Mouse (Mus musculus): ENCODE results near the gene Kcnd2. TPM values are rescaled to one million over a fixed set of nuclear protein-coding genes. Genes with fewer than 3 reads are reported as not detected.

Gene Kcnd2
- total RNA-seq, 2 experiments from 2014 or later, result 95.3 to 101 TPM

DNA sequence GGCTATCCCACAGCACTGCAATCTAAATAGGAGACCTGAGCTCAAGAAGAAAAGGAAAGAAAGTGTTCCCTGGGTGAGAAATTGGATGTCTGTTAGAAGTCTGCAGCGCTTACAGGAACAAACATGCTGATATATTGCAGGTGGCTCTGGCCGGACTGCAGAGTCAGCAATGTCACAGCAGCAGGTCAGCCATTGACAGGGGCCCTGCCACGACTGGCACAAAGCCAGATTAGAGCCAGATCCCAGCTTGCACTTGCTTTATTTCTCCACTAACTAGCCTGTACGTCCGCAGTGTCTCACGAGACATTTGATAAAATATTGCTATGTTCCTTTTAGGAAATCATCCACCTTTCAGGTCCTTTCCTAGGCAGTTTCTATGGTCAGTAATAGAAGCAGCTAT lies 468.9 kb downstream of the Kcnd2 start:
- no peak for DNase-seq (ENCODE audit: low spot score in 2 of 2)

DNA sequence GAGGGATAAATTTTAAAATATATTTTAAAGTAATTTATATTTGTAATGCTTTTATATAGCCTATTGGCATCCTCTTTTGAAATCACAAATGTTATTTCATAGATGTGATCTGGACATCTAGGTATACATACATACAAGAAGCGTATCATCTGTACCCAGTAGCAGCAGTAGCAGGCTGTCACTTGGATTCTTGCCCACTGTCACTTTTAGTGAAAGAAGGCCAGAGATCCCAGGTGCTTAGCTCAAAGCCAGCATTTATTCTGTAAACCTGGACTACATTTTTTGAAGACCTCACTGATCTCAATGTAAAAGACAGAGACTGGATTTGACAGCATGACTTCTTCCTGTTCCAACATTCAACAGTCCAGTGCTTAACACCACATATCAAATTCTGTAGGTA lies 471.1 kb downstream of the Kcnd2 start:
- no peak for DNase-seq (ENCODE audit: low spot score in 2 of 2)

GRCm38 (mm10) chr6:21692861-21693350 lies 477.6 kb downstream of the Kcnd2 start:
- DNase-seq (ENCODE audit: low spot score in 2 of 2), result no peak

- DNase-seq (ENCODE audit: low spot score in 2 of 2), result no peak
Observed at GRCm38 (mm10) chr6:21697641-21698040, 482.3 kb downstream of the Kcnd2 start.

DNA sequence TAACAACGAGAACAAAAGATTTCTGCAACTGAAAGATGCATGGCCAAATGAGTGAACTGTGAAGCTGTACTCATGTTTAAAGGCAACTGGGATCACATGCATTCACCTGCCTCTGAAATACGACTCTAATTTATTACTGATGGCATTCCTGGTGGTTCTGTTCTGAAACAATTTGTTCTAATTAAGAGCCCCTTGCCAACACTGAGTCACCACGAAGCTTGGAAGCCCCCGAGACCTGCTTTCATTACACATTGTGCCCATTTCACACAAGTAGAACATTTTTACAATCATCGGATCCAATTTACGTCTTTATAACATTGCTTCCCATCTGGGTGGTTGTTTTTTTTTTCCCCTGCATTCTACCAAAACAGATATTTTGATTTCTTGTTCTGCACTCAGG lies 485.8 kb downstream of the Kcnd2 start:
- peak; percentile 17 to 71 for DNase-seq (ENCODE audit: low spot score in 2 of 2)

GRCm38 (mm10) chr6:21709228-21709627 lies 493.9 kb downstream of the Kcnd2 start:
- DNase-seq (ENCODE audit: low spot score in 2 of 2), result peak in 1 of 2 experiments; percentile 52

GRCm38 (mm10) chr6:21719121-21719520 lies 503.8 kb downstream of the Kcnd2 start:
- DNase-seq (ENCODE audit: low spot score in 2 of 2), result no peak

DNA sequence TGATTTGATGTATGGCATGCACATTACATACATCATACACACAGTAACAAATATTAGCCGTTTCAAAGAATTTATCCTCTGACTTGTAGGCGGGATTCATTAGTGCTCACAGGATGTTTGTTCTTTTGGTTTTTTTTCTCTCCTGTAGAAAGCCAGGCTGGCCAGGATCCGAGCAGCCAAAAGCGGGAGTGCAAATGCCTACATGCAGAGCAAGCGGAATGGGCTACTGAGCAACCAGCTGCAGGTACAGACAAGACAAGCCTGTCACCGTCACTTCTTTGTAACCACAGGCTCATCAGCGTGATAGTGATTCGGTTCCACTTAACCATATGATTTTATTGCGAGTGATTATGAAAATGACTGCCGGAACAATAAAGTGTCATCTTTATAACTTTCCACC lies 506.9 kb downstream of the Kcnd2 start:
- no peak for DNase-seq (ENCODE audit: low spot score in 2 of 2)

- no peak for DNase-seq (ENCODE audit: low spot score in 2 of 2)
Observed at GRCm38 (mm10) chr6:21740606-21741005, 525.3 kb downstream of the Kcnd2 start.

DNA sequence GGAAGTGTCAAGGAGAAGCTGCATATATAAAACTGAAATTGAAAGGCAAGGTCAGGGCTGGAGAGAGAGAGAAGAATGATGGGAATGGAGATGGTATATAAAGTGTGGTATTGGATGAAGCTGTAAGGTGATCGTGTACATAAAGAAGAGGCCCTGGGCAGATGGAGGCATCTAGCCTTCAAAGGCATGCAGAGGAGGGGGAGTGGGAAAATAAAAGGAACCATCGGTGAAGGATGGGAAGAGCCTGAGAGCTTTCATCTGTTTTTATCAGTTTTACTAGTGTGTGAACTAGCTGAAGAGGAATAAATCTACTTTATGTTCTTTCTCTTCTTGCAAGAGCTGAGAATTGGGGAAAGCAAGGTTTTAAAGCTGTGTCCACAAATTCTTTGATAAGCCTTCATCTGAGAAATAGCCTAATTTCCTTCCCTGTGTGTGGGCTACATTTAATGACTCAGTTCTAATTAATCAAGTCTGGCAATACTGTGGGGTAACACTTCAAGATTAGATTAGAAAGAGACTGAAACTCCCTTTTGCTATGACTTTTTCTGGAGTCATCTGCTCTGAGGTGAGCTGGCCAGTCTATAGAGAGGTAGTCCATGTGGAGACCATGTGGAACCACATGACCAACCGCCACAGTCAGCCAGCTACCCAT lies 529.4 kb downstream of the Kcnd2 start:
- no peak for DNase-seq (ENCODE audit: low spot score in 2 of 2)

DNA sequence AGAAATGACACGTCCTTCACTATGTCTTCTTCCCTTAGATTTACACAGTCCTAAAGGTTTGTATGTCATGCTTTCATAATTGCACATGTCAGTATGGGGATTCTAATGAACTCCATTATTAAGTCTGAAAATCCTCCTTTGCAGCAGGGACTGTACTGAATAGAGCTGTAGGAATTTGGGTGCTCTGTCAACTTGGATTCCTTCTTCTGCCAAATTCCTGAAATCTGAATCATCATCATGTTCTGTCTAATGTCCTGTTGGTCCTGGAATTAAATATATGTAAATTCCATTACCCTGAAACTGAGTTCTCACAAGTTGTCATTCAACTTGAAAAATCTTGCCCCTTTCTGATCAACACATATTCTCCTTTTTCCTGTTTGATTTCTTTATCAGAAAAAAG lies 532.2 kb downstream of the Kcnd2 start:
- no peak for DNase-seq (ENCODE audit: low spot score in 2 of 2)

DNA sequence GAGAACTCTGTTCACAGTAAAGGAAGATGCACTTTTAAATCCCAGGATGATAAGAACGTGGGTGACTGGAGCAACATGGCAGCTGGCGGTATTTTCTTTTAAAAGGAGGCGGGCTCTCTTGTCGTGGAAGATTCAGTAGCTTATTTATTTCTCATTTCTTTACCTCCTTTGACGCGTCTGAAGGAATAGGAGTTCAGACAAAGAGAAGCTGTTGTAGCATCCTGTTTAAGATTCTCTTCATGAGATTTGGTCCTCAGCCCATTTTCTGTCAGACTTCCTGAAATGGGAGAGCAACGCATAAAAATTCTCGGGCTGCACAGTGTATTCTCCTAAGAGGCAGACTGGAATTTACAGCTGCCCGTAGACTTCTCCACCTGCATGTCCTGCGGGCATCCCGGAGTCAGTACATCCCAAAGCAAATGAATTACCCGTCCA lies 552.5 kb downstream of the Kcnd2 start:
- DNase-seq (ENCODE audit: low spot score in 2 of 2), result peak in 1 of 2 experiments; percentile 37

DNA sequence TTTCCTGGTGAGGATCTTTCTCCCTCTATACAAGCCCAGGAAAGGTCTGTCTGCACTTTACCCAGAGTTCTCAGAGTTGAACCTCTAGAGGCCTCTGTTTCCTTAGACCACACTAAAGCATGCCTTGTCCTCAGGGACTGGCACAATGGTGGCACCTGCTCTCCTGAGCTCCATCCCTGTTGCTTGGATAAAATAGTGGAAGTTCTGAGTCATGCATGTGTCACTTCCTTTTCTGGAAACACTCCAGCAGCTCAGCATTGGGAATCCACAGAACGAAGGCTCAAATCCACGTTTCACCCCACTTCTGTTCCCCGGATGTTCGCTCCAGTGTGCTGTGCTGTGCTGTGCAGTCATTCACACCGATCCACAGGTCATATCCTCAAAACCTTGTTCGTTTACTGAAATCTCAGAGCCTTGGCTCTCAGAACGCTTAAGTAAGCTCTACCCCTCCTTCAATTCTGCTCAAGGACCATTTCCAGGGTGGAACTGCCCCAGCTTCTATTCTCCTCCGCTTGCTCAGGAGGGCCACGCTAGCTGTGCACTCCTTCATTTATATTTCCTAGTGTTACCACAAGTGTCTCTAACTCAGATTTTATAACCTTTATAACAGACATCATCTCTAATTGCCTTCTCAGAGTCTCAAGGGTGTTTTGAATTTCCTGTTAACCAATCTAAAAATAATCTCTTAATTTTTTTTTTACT lies 553.6 kb downstream of the Kcnd2 start:
- DNase-seq (ENCODE audit: low spot score in 2 of 2), result no peak

- no peak for DNase-seq (ENCODE audit: low spot score in 2 of 2)
Observed at GRCm38 (mm10) chr6:21769447-21769809, 554.1 kb downstream of the Kcnd2 start.

DNA sequence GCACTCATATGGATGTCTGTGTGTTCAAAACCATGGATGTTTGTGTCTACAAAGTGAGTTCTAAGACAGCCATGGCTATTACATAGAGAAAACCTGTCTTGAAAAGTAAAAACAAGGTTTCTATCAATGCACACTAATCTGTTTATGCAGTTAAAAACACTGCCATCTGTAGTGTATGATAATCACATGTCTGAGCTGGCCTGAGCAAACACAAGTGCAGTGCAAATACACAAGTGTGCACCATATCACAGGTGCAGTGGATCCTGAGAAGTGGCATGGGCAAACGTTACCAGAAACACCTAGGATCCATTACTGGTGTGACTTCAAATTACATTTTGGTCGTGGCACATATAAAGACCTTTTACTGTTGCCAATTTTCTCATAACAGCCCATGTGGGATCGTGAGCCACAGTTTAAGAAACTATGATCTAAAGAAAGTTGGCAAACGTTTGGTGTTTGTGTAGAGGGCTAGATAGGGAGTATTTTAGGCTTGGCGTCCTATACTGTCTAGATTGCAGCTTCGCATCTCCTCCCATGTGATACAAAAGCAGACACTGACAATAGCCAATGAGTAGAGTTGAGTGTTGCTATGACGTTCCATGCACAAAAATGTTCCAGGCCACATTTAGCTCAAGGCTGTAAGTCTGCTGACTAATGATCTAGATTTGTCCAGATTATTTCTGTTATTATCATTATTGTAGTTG lies 559.1 kb downstream of the Kcnd2 start:
- no peak for DNase-seq (ENCODE audit: low spot score in 2 of 2)

All from layer of hippocampus, postnatal 14 days (tissue).